In genomic region chr14:60586687-60587453, GRCm38 (mm10) we compare ENCODE assay signal across 8 mouse cellular contexts. TPM values are rescaled to one million over a fixed set of nuclear protein-coding genes. Genes with fewer than 3 reads are reported as not detected.
A peak's percentile ranks its signal among the peaks of the same experiment; 100 is the strongest.
DNase-seq lines count a peak whose midpoint lies in the region; ATAC-seq lines count a peak whose summit lies in the region.

No protein-coding gene starts in this region.

- 16% methylated on average over 15 of the region's 15 CpGs for WGBS in midbrain, embryonic 11.5 days
- WGBS in midbrain, embryonic 16.5 days = 20% methylated on average over 15 of the region's 15 CpGs
- 28% methylated on average over 15 of the region's 15 CpGs for WGBS in forebrain, embryonic 15.5 days
- WGBS in hindbrain, embryonic 14.5 days = 24% methylated on average over 15 of the region's 15 CpGs
- 59% methylated on average over 15 of the region's 15 CpGs for WGBS in stomach, embryonic 14.5 days

- peak overlapping the region; percentile 7; the same call in 1 of the 2 replicates for H3K4me2 ChIP-seq in midbrain, embryonic 11.5 days
- no peak overlapping the region for H3K4me2 ChIP-seq in midbrain, embryonic 16.5 days (ENCODE audit: low read length)
- H3K4me2 ChIP-seq in forebrain, embryonic 15.5 days (replicated peaks) = no peak overlapping the region
- H3K4me2 ChIP-seq in hindbrain, embryonic 14.5 days (replicated peaks) = no peak overlapping the region
- no peak overlapping the region for H3K4me2 ChIP-seq in stomach, embryonic 14.5 days (replicated peaks; ENCODE audit: low read depth, low read length)

- H3K4me3 ChIP-seq in midbrain, embryonic 11.5 days (ENCODE audit: low read depth, low read length) = no peak overlapping the region
- no peak overlapping the region for H3K4me3 ChIP-seq in midbrain, embryonic 16.5 days (ENCODE audit: low read depth, low read length)
- no peak overlapping the region for H3K4me3 ChIP-seq in forebrain, embryonic 15.5 days
- no peak overlapping the region for H3K4me3 ChIP-seq in hindbrain, embryonic 14.5 days (replicated peaks; ENCODE audit: low read length)
- no peak overlapping the region for H3K4me3 ChIP-seq in stomach, embryonic 14.5 days (ENCODE audit: low read depth, low read length)

- H3K36me3 ChIP-seq in midbrain, embryonic 11.5 days (ENCODE audit: control insufficient read depth, insufficient read depth, low read length) = no peaks in the 10 kb centered on the region
- H3K36me3 ChIP-seq in midbrain, embryonic 16.5 days (ENCODE audit: control insufficient read depth, insufficient read depth, low read length) = no peaks in the 10 kb centered on the region
- no peaks in the 10 kb centered on the region for H3K36me3 ChIP-seq in forebrain, embryonic 15.5 days
- no peaks in the 10 kb centered on the region for H3K36me3 ChIP-seq in hindbrain, embryonic 14.5 days (replicated peaks; ENCODE audit: control insufficient read depth, insufficient read depth)
- H3K36me3 ChIP-seq in stomach, embryonic 14.5 days (ENCODE audit: control insufficient read depth, insufficient read depth, low read length) = no peaks in the 10 kb centered on the region

- H3K9ac ChIP-seq in midbrain, embryonic 11.5 days (ENCODE audit: low read length) = peak overlapping the region; percentile 30; the same call in 1 of the 2 replicates
- no peak overlapping the region for H3K9ac ChIP-seq in midbrain, embryonic 16.5 days (ENCODE audit: low read depth, low read length)
- H3K9ac ChIP-seq in forebrain, embryonic 15.5 days (replicated peaks) = no peak overlapping the region
- H3K9ac ChIP-seq in hindbrain, embryonic 14.5 days = no peak overlapping the region
- H3K9ac ChIP-seq in stomach, embryonic 14.5 days (replicated peaks; ENCODE audit: low read depth, low read length) = no peak overlapping the region

- H3K27me3 ChIP-seq in midbrain, embryonic 11.5 days (ENCODE audit: control insufficient read depth, insufficient read depth, low read length) = no peaks in the 10 kb centered on the region
- no peaks in the 10 kb centered on the region for H3K27me3 ChIP-seq in midbrain, embryonic 16.5 days (ENCODE audit: control insufficient read depth, insufficient read depth, low read depth, low read length)
- H3K27me3 ChIP-seq in forebrain, embryonic 15.5 days = no peaks in the 10 kb centered on the region
- H3K27me3 ChIP-seq in hindbrain, embryonic 14.5 days (ENCODE audit: control insufficient read depth, insufficient read depth, low read length) = no peaks in the 10 kb centered on the region
- no peaks in the 10 kb centered on the region for H3K27me3 ChIP-seq in stomach, embryonic 14.5 days (ENCODE audit: control insufficient read depth, insufficient read depth, low read length)

- peak overlapping the region; percentile 57 for H3K27ac ChIP-seq in midbrain, embryonic 11.5 days (ENCODE audit: low read depth, low read length)
- no peak overlapping the region for H3K27ac ChIP-seq in midbrain, embryonic 16.5 days (ENCODE audit: low read length)
- H3K27ac ChIP-seq in forebrain, embryonic 15.5 days (replicated peaks) = no peak overlapping the region
- H3K27ac ChIP-seq in hindbrain, embryonic 14.5 days = no peak overlapping the region
- H3K27ac ChIP-seq in stomach, embryonic 14.5 days (ENCODE audit: low read length) = no peak overlapping the region

- peak; percentile 89 for DNase-seq in midbrain, embryonic 11.5 days (ENCODE audit: low spot score, missing footprints)
- no peak for DNase-seq in hindbrain, embryonic 14.5 days (ENCODE audit: low spot score)
- DNase-seq in spleen, postnatal 4 days (ENCODE audit: low spot score in 2 of 2) = no peak
- DNase-seq in cerebellum, adult 9-11 months = no peak
- no peak for DNase-seq in cerebellum, adult 9-10 months

- ATAC-seq in midbrain, embryonic 11.5 days (ENCODE audit: low FRiP score) = peak; percentile 76
- ATAC-seq in midbrain, embryonic 16.5 days = no peak
- ATAC-seq in forebrain, embryonic 15.5 days (replicated peaks) = 0 out of 2 replicates have a peak, but pooled peaks have one; percentile 35
- ATAC-seq in hindbrain, embryonic 14.5 days (ENCODE audit: low FRiP score) = peak; percentile 55; the same call in 1 of the 2 replicates
- 0 out of 2 replicates have a peak, but pooled peaks have one; percentile 33 for ATAC-seq in stomach, embryonic 14.5 days (ENCODE audit: insufficient number of reproducible peaks, insufficient read depth, low FRiP score, low read depth)

- H3K4me1 ChIP-seq in midbrain, embryonic 11.5 days (ENCODE audit: control insufficient read depth, insufficient read depth, low read length) = peaks cover 21% of the 10 kb centered on the region
- H3K4me1 ChIP-seq in midbrain, embryonic 16.5 days (ENCODE audit: control insufficient read depth, insufficient read depth, low read length) = no peaks in the 10 kb centered on the region
- H3K4me1 ChIP-seq in forebrain, embryonic 15.5 days = peaks cover 7% of the 10 kb centered on the region; the same call in 1 of the 2 replicates
- H3K4me1 ChIP-seq in hindbrain, embryonic 14.5 days (replicated peaks; ENCODE audit: control insufficient read depth, insufficient read depth, low read length) = 0 out of 2 replicates have a peak, but pooled peaks cover 7% of the 10 kb centered on the region
- no peaks in the 10 kb centered on the region; the same call in 1 of the 2 replicates for H3K4me1 ChIP-seq in stomach, embryonic 14.5 days (ENCODE audit: control insufficient read depth, insufficient read depth, low read length)

- H3K9me3 ChIP-seq in midbrain, embryonic 11.5 days (ENCODE audit: control insufficient read depth, low read length) = no peaks in the 10 kb centered on the region
- H3K9me3 ChIP-seq in midbrain, embryonic 16.5 days (replicated peaks; ENCODE audit: control insufficient read depth, low read length, poor library complexity, severe bottlenecking) = no peaks in the 10 kb centered on the region; the same call in 1 of the 2 replicates
- H3K9me3 ChIP-seq in forebrain, embryonic 15.5 days = no peaks in the 10 kb centered on the region
- no peaks in the 10 kb centered on the region for H3K9me3 ChIP-seq in hindbrain, embryonic 14.5 days (ENCODE audit: control insufficient read depth, low read length)
- H3K9me3 ChIP-seq in stomach, embryonic 14.5 days (ENCODE audit: control insufficient read depth, low read depth, low read length) = no peaks in the 10 kb centered on the region

RNA-seq across cellular contexts. Expression of gene Spata13, which starts 46.9 kb away (rescaled TPM):
- polyA plus RNA-seq in midbrain, embryonic 11.5 days (2014; fragmentation: Nextera tagmentation; extraction: Ambion mirVana) = 61.0 and 66.0 TPM in 2 replicates
- 18.4 and 24.0 TPM in 2 replicates for polyA plus RNA-seq in midbrain, embryonic 16.5 days (2015; fragmentation: Nextera tagmentation; extraction: Ambion mirVana)
- 50.1 and 52.6 TPM in 2 replicates for polyA plus RNA-seq in forebrain, embryonic 15.5 days (2015; fragmentation: Nextera tagmentation; extraction: Ambion mirVana)
- polyA plus RNA-seq in hindbrain, embryonic 14.5 days (2014; fragmentation: Nextera tagmentation; extraction: Ambion mirVana) = 24.4 and 26.2 TPM in 2 replicates
- polyA plus RNA-seq in stomach, embryonic 14.5 days (2014; fragmentation: Nextera tagmentation; extraction: Ambion mirVana) = 16.8 and 17.9 TPM in 2 replicates
